Mouse (Mus musculus) forebrain, postnatal 0 days (tissue): ENCODE data around the gene Rag2. TPM values are rescaled to one million over a fixed set of nuclear protein-coding genes. Genes with fewer than 3 reads are reported as not detected.

Experiments used
- ATAC-seq: fragments of 200-750 bp; cut with Nextera tagmentation; 2 replicates; pipeline ENCODE4 v1.8.0; 2017; ENCODE audit warnings: mild to moderate bottlenecking, moderate library complexity
- DNase-seq: peaks from one replicate; pipeline ENCODE4 v3.0.0-alpha.2; 2015
- H3K27ac ChIP-seq: fragments of 300-500 bp; sonication (generic); 2 replicates; pipeline ENCODE4 v1.5.1; 2014; ENCODE audit warnings: low read depth, mild to moderate bottlenecking, antibody characterized with exemption, low read length, moderate library complexity, mixed read lengths
- H3K27me3 ChIP-seq: fragments of 300-500 bp; sonication (generic); 2 replicates; pipeline ENCODE4 v1.6.1; 2014; ENCODE audit warnings: mild to moderate bottlenecking, low read length, mixed read lengths; ENCODE audit not compliant: insufficient read depth
- H3K36me3 ChIP-seq: fragments of 300-500 bp; sonication (generic); 2 replicates; pipeline ENCODE4 v1.6.1; 2014; ENCODE audit warnings: mild to moderate bottlenecking, moderate library complexity; ENCODE audit not compliant: insufficient read depth
- H3K4me1 ChIP-seq: fragments of 300-500 bp; sonication (generic); 2 replicates; pipeline ENCODE4 v1.6.1; 2014; ENCODE audit warnings: antibody characterized with exemption; ENCODE audit not compliant: insufficient read depth
- H3K4me2 ChIP-seq: fragments of 300-500 bp; sonication (generic); 2 replicates; pipeline ENCODE4 v1.6.1; 2014; ENCODE audit warnings: low read depth, mild to moderate bottlenecking, moderate library complexity
- H3K4me3 ChIP-seq: fragments of 300-500 bp; sonication (generic); 2 replicates; pipeline ENCODE4 v1.5.1; 2014; ENCODE audit warnings: low read depth, low read length, mixed read lengths
- H3K9ac ChIP-seq: fragments of 300-500 bp; sonication (generic); 2 replicates; pipeline ENCODE4 v1.6.1; 2014; ENCODE audit warnings: mild to moderate bottlenecking
- H3K9me3 ChIP-seq: fragments of 300-500 bp; sonication (generic); 2 replicates; pipeline ENCODE4 v1.6.1; 2016; ENCODE audit warnings: low read length
- CTCF ChIP-seq: sonication (generic); IDR thresholded peaks from 2 replicates; pipeline ENCODE4 v1.5.1; 2016; ENCODE audit warnings: antibody characterized with exemption, control low read depth, low read depth
- WGBS: fragments of 180-500 bp; shearing (Covaris S2); extraction: QIAGEN DNeasy Blood & Tissue Kit; methylation state at CpG from one replicate; pipeline ENCODE4 v1.1.7; 2014; 5-methylcytosine and 5-hydroxymethylcytosine counted together
- polyA plus RNA-seq: library from polyadenylated mRNA; unstranded; fragments of >200 nt; fragmentation: Nextera tagmentation; extraction: Ambion mirVana; gene quantifications from 2 replicates; pipeline ENCODE4 v1.2.1, GENCODE M21; 2015
- total RNA-seq: library from RNA; depleted of rRNA; stranded (reverse); fragments of >200 nt; gene quantifications from 2 replicates; pipeline ENCODE4 v1.2.3, GENCODE M21; 2014

Rag2 gene
- total and polyA plus RNA-seq, 2 experiments from 2014 or later: not detected

GRCm38 (mm10) chr2:101623042-101623441 lies 1.5 kb upstream of the Rag2 start:
- ATAC-seq (no peak), DNase-seq (no peak)
- Histone ChIP-seq H3K27me3 (no peaks in the 10 kb centered on the region), H3K36me3 (no peaks in the 10 kb centered on the region), H3K9me3 (no peaks in the 10 kb centered on the region), H3K9ac (no peak overlapping the region), H3K4me1 (no peaks in the 10 kb centered on the region), H3K27ac (no peak overlapping the region), H3K4me3 (no peak overlapping the region), H3K4me2 (no peak overlapping the region)
- whole genome bisulfite sequencing: 39% methylated on average over 2 of the region's 2 CpGs
- no peak for TF ChIP-seq CTCF

GRCm38 (mm10) chr2:101624011-101624410 lies 507 bp upstream of the Rag2 start:
- no peak for TF ChIP-seq CTCF
- ATAC-seq (no peak), DNase-seq (no peak)
- Histone ChIP-seq H3K9ac (no peak overlapping the region), H3K4me3 (no peak overlapping the region), H3K36me3 (no peaks in the 10 kb centered on the region), H3K27ac (no peak overlapping the region), H3K4me2 (no peak overlapping the region), H3K9me3 (no peaks in the 10 kb centered on the region), H3K4me1 (no peaks in the 10 kb centered on the region), H3K27me3 (no peaks in the 10 kb centered on the region)
- WGBS: 47% methylated on average over 2 of the region's 2 CpGs

GRCm38 (mm10) chr2:101627227-101627626 lies 2.7 kb downstream of the Rag2 start:
- Histone ChIP-seq H3K9me3 (no peaks in the 10 kb centered on the region), H3K4me2 (no peak overlapping the region), H3K27ac (no peak overlapping the region), H3K4me1 (peaks cover 4% of the 10 kb centered on the region; the same call in 1 of the 2 replicates), H3K9ac (no peak overlapping the region), H3K27me3 (no peaks in the 10 kb centered on the region), H3K36me3 (no peaks in the 10 kb centered on the region), H3K4me3 (no peak overlapping the region)
- TF ChIP-seq CTCF: no peak
- DNase-seq: no peak
- no peak for ATAC-seq

GRCm38 (mm10) chr2:101628297-101629236 lies 4.0 kb downstream of the Rag2 start:
- ATAC-seq (peak; percentile 99), DNase-seq (peak; percentile 96)
- Histone ChIP-seq H3K27me3 (no peaks in the 10 kb centered on the region), H3K4me3 (peak overlapping the region; percentile 50), H3K36me3 (no peaks in the 10 kb centered on the region), H3K27ac (peak overlapping the region; percentile 79), H3K4me1 (peaks cover 4% of the 10 kb centered on the region; the same call in 1 of the 2 replicates), H3K9ac (peak overlapping the region; percentile 52), H3K9me3 (no peaks in the 10 kb centered on the region), H3K4me2 (peak overlapping the region; percentile 60)
- TF ChIP-seq CTCF: no peak
- under 1% methylated on average over 31 of the region's 31 CpGs for WGBS

- no peaks in the 10 kb centered on the region for H3K9me3 ChIP-seq
- no peak overlapping the region for H3K9ac ChIP-seq
- TF ChIP-seq CTCF: no peak
- no peaks in the 10 kb centered on the region for H3K27me3 ChIP-seq
- ATAC-seq (peak; percentile 16; the same call in 1 of the 2 replicates), DNase-seq (no peak)
- no peak overlapping the region for H3K27ac ChIP-seq
- H3K4me3 ChIP-seq: no peak overlapping the region
- H3K36me3 ChIP-seq: no peaks in the 10 kb centered on the region
- no peaks in the 10 kb centered on the region for H3K4me1 ChIP-seq
- no peak overlapping the region for H3K4me2 ChIP-seq
- WGBS: 60% methylated on average over 7 of the region's 7 CpGs
These were observed 14.7 kb downstream of the Rag2 start for GRCm38 (mm10) chr2:101638979-101639839.

GRCm38 (mm10) chr2:101639840-101640350 lies 15.4 kb downstream of the Rag2 start:
- Histone ChIP-seq H3K4me2 (no peak overlapping the region), H3K4me3 (no peak overlapping the region), H3K27me3 (no peaks in the 10 kb centered on the region), H3K9ac (no peak overlapping the region), H3K4me1 (no peaks in the 10 kb centered on the region), H3K36me3 (no peaks in the 10 kb centered on the region), H3K9me3 (no peaks in the 10 kb centered on the region), H3K27ac (no peak overlapping the region)
- ATAC-seq (peak; percentile 25; the same call in 1 of the 2 replicates), DNase-seq (no peak)
- 53% methylated on average over 3 of the region's 3 CpGs for WGBS
- TF ChIP-seq CTCF: no peak
